In the genomic region with DNA sequence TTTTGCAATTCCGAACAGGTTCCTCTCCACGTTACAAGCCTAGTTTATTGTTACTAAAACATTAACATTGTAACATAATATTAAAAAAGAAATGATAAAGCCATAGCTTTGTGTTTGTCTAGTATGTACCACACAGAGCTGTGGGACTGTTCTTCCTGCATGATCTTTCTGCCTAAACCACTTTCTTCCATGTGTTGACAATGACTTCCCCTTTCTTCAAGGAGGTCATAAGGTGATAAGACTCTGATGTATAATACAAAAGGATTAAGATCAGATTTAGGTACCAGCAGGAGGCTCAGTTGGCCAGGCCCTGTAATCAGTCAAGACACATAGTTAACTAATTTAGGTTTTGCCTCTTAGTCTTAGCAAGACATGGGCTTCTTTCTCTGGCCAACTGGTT, we compare ENCODE assay signal across 17 mouse cellular contexts. TPM values are rescaled to one million over a fixed set of nuclear protein-coding genes. Genes with fewer than 3 reads are reported as not detected.
DNase-seq lines count a peak whose midpoint lies in the region; ATAC-seq lines count a peak whose summit lies in the region.
"Had no signal": no experiment of that assay in that cellular context is flagged by ENCODE, and none has a peak within 500 bp of the region (broad histone marks: within the 10 kb centered on the region; RNA-seq: fewer than 3 reads in every experiment).

No protein-coding gene starts in this region.

- peak; percentile 48 to 65; a peak in 2 of 4 replicates for ATAC-seq in hematopoietic stem cell, adult 5-6 weeks (replicated peaks in 1 of 2; ENCODE audit: insufficient read depth in 1 of 2, low FRiP score in 2 of 2, low TSS enrichment in 1 of 2, low read depth in 1 of 2, poor library complexity in 2 of 2, severe bottlenecking in 2 of 2)
- ATAC-seq: forebrain, embryonic 13.5 days; forebrain, embryonic 15.5 days; forebrain, postnatal 0 days had no signal

- DNase-seq in 416B (ENCODE audit: low read depth) (peak; percentile 54), MEL-GATA-1-ER (ENCODE audit: extremely low read depth, low read depth) (peak; percentile 12)
- no peak for DNase-seq in cerebellum, adult 8-10 months
- no peak for DNase-seq in kidney, postnatal 4 days
- no peak for DNase-seq in thymus, postnatal 36 days
- DNase-seq: adrenal gland, adult 2 months; adrenal gland, postnatal 10 days; adrenal gland, postnatal 25 days; cerebellum, adult 11-12 months; cerebellum, adult 2 months; cerebellum, adult 9-11 months; cerebellum, postnatal 14 days; cerebellum, postnatal 36 days; forebrain, postnatal 0 days had no signal

RNA-seq across cellular contexts. Expression of a gene that starts 34.7 kb away (rescaled TPM):
- 13.3 and 18.8 TPM in 2 replicates for total RNA-seq in hematopoietic stem cell, adult 5-6 weeks (2017)

Comparison
In these comparisons a context has a peak if more than half of its experiments do, and no peak if none do; other contexts are left out.
1. DNase-seq: peak in 416B (single experiment) and MEL-GATA-1-ER (single experiment); none in cerebellum, adult 8-10 months (single experiment), kidney, postnatal 4 days (0 of 2) and thymus, postnatal 36 days (0 of 2).